Mouse (Mus musculus): Measurements from ENCODE around the gene Usp33. TPM values are rescaled to one million over a fixed set of nuclear protein-coding genes. Genes with fewer than 3 reads are reported as not detected.

Usp33 gene
- total RNA-seq, 2 experiments from 2014 or later: 30.2 to 30.7 TPM

GRCm38 (mm10) chr3:152336085-152336484 lies 10.2 kb upstream of the Usp33 start:
- DNase-seq: no peak
- intact Hi-C loops (cut with DNase I): no loop called here

GRCm38 (mm10) chr3:152339862-152340557 lies 6.3 kb upstream of the Usp33 start, which contains the start of gene Miga1:
Gene Miga1 (minus strand): TSS chr3:152340407.
- intact Hi-C loops (cut with DNase I): loop anchor here (10.0 kb wide), 1 partner anchor 235 kb away; no protein-coding TSS in a partner anchor
- peak; percentile 75 to 79 for DNase-seq

DNA sequence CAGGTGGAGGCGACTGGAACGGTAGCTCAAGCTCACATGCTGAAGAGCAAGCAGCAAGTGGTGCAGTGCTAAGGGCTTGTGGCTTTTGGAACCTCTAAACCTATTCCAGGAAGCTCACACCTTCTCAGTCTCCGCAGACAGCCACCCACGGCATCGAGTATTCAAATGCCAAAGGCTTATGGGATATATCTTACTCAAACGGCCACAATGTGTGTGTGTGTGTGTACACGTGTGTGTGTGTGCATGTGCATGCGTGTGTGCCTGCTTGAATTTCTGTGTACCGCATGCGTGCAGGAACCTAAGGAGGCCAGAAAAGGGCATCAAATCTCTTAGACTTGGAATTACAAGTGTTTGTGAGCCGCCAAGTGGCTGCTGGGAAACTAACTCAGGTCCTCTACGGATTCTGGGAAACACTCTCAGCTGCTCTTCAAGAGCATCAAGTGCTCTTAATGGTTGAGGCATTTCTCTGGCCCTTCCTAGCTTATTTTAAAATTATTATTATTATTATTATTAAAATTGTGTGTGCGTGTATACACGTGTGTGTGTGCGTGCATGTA lies 3.2 kb upstream of the Usp33 start:
- no peak for DNase-seq
- intact Hi-C loops (cut with DNase I): loop anchor here (10.0 kb wide), 1 partner anchor 238 kb away; no protein-coding TSS in a partner anchor

- intact Hi-C loops (cut with DNase I): loop anchor here (10.0 kb wide), 1 partner anchor 242 kb away; no protein-coding TSS in a partner anchor
- DNase-seq: peak; percentile 62 to 70
These were observed 409 bp downstream of the Usp33 start for GRCm38 (mm10) chr3:152346633-152347141.

- peak in 1 of 2 experiments; percentile 6 for DNase-seq
- intact Hi-C loops (cut with DNase I): loop anchor here (10.0 kb wide), 1 partner anchor 242 kb away; no protein-coding TSS in a partner anchor
These were observed 949 bp downstream of the Usp33 start for GRCm38 (mm10) chr3:152347227-152347626.

DNA sequence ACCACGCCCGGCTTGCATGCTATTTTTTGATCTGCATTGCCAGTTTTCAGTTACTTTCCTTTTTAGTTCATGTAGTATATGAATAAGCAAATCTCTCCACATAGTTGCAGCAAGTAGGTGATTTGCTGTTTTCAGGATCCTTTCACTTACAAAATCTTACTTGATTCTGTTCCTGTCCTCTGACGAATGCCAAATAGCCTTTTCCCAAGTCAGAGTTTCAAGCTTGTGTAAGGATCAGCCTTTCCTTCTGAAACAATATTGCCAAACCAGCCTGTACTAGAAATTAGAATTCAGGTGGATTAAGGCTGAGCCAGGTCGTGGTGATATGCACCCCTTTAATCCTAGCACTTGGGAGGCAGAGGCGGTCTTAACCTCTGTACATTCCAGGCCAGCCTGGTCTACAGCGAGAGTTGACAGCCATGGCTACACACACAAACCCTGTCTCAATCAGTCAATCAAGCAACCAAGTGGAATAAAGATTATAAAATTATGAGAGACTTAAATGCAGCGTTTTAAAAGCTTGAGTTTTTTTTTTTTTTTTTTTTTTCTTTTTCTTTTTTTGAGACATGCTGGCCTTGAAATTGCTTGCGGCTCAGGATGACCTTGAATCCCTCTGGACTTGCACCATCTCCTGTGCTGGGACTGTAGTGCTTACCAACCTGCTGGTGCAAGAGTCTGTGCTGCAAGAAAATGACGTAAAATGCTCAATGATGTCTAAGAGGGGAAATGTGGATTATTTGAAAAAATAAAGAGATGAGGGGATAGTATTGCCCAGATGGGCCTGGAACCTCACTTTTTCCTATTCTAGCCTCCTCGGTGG lies 1.9 kb downstream of the Usp33 start:
- intact Hi-C loops (cut with DNase I): loop anchor here (10.0 kb wide), 1 partner anchor 243 kb away; no protein-coding TSS in a partner anchor
- DNase-seq: no peak

GRCm38 (mm10) chr3:152350431-152350830 lies 4.2 kb downstream of the Usp33 start:
- no peak for DNase-seq
- intact Hi-C loops (cut with DNase I): no loop called here

DNA sequence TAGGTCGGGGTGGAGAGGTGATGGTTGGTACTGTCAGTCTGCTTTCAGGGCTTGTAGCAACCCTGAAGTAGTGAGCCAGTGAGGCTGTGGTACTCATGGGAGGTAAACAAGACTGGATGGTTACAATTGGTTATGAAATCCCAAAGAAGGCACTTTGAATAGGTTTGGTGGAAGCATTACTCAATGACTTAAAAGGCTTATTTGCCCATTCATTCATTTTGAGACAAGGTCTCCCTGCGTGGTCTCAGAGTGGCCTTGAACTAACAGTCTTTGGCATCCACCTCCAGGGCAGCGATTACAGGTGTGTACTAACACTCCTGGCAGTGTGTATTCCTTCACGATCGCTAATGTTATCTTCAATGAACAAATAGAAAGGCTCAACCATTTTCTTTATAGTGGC lies 4.7 kb downstream of the Usp33 start:
- intact Hi-C loops (cut with DNase I): no loop called here
- no peak for DNase-seq

- intact Hi-C loops (cut with DNase I): no loop called here
- no peak for DNase-seq
These were observed 6.0 kb downstream of the Usp33 start for GRCm38 (mm10) chr3:152352289-152352688.

DNA sequence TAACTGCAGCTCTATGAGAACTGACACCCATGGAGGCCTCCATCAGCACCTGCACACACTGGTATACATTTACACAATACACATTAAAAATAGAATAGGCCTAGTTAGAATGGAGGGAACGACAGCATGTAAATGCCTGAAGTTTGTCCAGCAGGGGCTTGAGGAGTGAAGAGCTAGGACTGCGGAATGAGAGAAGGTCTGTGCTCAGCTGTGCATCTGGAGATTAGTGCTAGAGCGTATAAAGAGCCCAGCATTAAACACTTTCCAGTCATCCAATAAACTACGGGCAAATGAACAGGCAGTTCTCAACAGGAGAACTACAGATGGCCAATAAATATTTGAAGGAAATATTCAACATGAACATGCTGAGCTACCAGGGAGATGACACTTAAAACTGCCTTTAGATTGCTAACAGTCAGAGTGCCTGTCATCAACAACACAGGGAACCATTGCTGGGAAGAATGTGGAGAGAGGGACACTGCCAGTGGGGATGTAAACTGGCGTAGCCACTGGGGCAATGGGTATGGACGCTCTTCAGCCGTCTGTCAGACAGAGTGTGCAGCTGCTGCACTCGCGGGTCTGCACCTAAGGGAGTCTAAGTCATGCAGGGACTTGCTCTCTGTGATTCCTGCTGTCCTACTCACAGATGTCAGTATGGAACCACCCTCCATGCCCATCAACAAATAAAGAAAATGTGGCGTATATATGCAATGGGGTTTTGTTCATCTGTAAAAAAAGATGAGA lies 7.3 kb downstream of the Usp33 start:
- intact Hi-C loops (cut with DNase I): no loop called here
- DNase-seq: no peak

GRCm38 (mm10) chr3:152355361-152355760 lies 9.1 kb downstream of the Usp33 start:
- intact Hi-C loops (cut with DNase I): no loop called here
- DNase-seq: peak in 1 of 2 experiments; percentile 19

DNA sequence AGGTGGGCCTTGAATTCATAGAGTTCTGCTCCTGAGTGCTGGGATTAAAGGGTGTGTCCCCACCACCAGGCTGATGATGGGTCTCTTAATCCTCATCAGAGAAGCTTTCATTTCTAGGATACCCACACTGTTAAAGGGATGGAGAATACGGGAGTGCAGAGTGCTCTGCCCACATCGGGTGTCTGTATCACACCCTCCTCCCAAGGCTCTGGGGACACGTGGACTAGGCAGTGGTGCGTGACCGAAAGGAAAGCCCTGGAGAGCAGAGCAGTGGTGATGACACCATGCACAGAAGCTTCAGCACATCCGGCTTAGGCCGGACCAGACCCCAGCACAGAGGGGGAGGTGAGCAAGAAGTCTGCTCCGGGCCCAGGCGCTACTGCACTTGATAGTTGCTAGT lies 10.5 kb downstream of the Usp33 start:
- intact Hi-C loops (cut with DNase I): no loop called here
- DNase-seq: no peak

DNA sequence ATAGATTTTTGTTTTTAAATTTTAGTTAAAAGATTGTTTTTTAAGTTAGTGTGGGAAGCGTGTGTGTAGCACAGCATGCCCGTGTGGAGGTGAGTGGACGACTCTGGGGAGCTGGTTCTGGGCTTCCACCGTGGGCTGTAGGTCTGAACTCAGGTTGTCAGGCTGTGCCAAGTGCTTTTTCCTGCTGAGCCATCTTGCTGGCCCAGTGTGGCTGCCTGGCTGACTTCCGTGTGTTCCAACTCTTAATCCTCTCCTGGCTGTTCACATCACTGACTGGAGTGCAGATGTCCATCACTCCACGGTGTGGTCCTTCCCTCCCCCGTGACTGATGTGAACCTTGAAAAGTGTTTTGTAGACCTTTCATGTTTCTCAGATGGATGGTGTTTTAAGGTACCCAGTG lies 12.9 kb downstream of the Usp33 start:
- intact Hi-C loops (cut with DNase I): no loop called here
- DNase-seq: no peak

DNA sequence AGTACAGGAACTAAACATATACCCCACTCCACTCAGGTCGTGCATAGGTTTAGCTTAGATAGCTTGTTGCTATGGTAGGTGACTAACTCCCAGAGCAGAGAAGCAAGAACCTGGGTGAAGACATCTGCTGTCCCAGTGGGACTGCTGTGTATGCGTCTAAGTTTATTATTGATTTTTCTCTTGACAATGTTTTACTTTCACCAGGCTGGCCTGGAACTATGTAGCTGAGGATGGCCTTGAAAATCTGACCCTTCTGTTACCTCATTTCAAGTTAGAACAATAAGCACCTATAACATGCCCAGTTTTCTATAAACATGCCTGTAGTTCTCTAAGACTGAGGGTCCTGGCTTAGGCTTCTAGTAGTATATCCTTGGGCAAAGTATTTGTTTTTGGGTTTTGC lies 17.9 kb downstream of the Usp33 start:
- intact Hi-C loops (cut with DNase I): no loop called here
- no peak for DNase-seq

DNA sequence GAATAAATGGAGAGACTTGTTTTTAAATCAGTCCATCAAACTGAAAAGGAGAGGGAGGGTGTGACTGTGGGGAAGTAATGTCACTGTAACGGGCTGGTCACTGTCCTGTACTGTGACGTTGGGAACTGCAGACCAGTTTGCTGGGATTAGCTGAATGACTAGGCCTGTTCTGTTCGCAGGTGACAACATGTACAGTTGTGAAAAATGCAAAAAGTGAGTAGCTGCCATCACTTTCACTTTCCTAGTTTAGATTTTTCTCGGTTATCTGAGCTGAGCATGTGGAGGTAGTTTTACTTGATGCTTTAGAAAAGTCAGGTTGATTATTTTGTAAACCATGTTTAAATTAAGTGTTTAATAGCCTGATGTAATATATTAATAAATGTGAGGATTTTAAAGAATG lies 29.8 kb downstream of the Usp33 start:
- intact Hi-C loops (cut with DNase I): no loop called here
- DNase-seq: no peak

- DNase-seq: no peak
- intact Hi-C loops (cut with DNase I): no loop called here
These were observed 37.8 kb downstream of the Usp33 start for GRCm38 (mm10) chr3:152384106-152384505.

- intact Hi-C loops (cut with DNase I): loop anchor here (1.0 to 5.0 kb wide), 3 partner anchors 62 to 353 kb away; no protein-coding TSS in a partner anchor
- peak; percentile 93 to 94 for DNase-seq
These were observed 49.3 kb downstream of the Usp33 start, which contains the start of gene Zzz3 for GRCm38 (mm10) chr3:152395350-152396277. Gene Zzz3 (plus strand): TSS chr3:152395473.

DNA sequence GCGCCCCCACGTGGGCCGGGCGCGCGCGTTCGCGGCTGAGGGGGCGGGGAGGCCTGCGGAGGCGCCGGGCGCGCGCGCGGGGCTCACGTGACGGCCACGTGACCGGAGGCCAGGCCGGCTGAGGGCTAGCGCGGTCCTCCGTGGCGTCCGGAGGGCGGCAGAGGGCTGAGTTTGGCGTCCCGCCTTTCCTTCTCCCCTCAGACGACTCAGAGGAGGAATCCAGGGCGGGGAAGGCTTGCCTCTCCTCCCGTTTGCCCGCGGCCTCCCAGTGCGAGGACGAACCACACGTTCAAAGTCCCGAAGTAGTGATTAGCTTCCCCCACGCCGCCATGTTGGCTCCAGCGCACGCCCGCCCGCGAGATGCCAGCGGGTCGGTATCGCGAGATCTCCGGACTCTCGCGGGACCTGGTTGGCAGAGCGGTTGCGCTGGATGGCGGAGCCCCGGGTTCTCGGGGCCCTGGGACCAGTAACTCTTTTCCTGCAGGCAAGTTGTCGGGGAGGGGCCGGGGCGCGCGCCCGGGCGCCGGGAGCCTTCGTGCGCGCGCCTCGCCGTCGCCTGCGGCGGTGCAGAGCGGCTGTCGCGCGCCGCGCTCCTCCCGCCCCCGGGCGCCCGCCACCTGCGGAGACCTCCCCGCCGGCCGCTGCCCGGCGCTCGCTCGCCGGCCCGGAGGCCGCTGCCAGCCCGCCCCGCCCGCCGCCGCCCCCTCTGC lies 50.2 kb downstream of the Usp33 start:
- peak; percentile 99 for DNase-seq
- intact Hi-C loops (cut with DNase I): loop anchor here (5.0 kb wide), 1 partner anchor 61 kb away; no protein-coding TSS in a partner anchor
